Mouse (Mus musculus): ENCODE data around the gene Nup153. TPM values are rescaled to one million over a fixed set of nuclear protein-coding genes. Genes with fewer than 3 reads are reported as not detected.

The Nup153 gene
- total RNA-seq (2021), result 10 to 100 TPM; 49.9 to 89.2 TPM
- 25.4 and 29.5 TPM in 2 replicates for polyA plus RNA-seq (2012; rRNA removed)
- long read RNA-seq, full-length matches to known transcripts, result 2 of 3 reads
- long read RNA-seq, partial matches to known transcripts, result 1 of 3 reads
- long read RNA-seq, other reads (novel, unspliced or antisense), result 0 of 3 reads

GRCm38 (mm10) chr13:46727837-46728268 is at the start of gene Nup153:
Nup153 (minus strand) TSS chr13:46727940.
- peak; percentile 100 for DNase-seq

DNA sequence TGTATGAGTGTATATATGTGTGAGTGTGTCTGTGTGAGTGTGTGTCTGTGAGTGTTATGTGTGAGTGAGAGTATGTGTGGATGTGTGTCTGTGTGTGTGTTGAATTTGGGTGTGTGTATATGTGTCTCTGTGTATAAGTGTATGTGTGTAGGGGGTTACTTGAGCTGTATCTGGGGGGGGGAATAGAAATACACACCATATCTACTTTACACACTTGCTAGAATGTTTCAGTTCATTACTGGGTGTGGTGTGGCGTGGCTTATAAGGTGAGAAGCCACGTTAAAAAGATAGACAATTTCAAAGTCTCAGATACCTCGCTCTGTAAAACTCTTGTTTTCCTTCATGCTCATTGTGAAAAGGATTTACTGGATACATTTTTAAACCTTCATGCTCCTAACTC is 49.7 kb upstream of the Nup153 start:
- no peak for DNase-seq

GRCm38 (mm10) chr13:46776636-46777305 is 49.0 kb upstream of the Nup153 start:
- DNase-seq, result no peak

DNA sequence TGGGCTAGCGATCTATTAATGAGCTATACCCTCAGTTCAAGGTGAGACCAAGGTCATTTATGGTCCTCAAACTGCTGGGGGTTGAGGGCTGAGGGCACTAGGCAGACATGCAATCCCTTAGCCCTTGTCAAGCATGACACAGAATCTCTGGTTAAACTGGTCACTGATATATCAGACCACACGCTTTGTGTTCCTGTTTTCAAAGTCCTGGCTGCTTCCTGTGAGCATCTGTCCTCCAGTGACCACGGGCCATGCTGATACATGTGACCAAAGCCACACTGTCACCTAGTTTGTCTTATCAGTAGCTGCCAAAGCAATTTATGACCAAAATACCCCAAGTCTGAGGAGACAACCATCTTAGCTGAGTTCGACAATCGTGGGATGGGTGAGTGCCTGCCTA is 47.3 kb upstream of the Nup153 start:
- DNase-seq, result no peak

- no peak for DNase-seq
Observed at GRCm38 (mm10) chr13:46772581-46772980, 44.8 kb upstream of the Nup153 start.

GRCm38 (mm10) chr13:46765361-46765760 is 37.6 kb upstream of the Nup153 start:
- no peak for DNase-seq

- no peak for DNase-seq
Observed at GRCm38 (mm10) chr13:46763210-46763609, 35.5 kb upstream of the Nup153 start.

GRCm38 (mm10) chr13:46760921-46761320 is 33.2 kb upstream of the Nup153 start:
- DNase-seq, result no peak

DNA sequence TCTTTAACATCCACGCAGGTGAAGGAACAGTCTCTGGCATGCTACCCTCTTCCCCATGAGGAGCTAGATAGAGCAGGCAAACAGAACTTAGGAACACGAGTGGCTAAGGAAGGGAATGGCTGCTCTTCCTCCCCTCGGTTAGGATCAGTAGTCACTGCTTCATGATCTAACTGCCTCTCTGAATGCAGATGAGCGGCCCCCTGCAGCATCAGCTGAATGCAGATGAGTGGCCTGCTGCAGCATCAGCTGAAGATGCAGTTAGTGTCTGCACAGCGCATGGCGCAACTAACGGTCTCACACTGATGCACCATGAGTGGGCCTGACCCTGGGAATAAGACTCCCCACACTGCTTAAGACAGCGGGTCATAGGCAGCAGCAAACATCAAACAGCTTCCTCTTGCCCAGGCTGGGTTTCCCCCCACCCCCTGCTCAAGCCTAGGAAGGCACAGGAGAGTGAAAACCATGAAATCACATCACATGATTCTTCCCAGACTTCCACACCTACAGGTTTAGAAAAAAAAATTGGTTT is 31.6 kb upstream of the Nup153 start:
- DNase-seq, result no peak

GRCm38 (mm10) chr13:46758627-46759026 is 30.9 kb upstream of the Nup153 start:
- no peak for DNase-seq

- no peak for DNase-seq
Observed at GRCm38 (mm10) chr13:46757946-46758345, 30.2 kb upstream of the Nup153 start.

DNA sequence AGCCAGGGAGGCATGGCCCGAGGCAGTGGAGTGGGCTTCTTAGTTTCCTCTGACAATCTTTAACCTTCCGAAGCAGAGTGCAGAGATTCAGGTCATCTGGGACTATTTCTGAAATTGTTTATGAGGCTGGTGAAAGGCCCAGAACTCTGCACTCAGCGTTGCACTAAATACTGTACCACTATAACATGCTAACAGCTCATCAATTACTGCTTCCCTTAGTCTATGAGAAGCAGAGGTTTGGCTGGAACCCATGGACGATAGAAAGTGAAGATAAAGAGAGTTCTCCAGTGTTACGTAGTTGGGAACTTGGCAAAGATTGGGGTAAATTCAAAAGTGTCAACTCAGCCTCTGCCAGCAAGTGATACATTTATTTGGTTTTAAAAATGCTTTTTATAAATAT is 25.6 kb upstream of the Nup153 start:
- DNase-seq, result no peak

GRCm38 (mm10) chr13:46752566-46753229 is 25.0 kb upstream of the Nup153 start:
- DNase-seq, result no peak

- no peak for DNase-seq
Observed at GRCm38 (mm10) chr13:46748138-46748873, 20.6 kb upstream of the Nup153 start.

DNA sequence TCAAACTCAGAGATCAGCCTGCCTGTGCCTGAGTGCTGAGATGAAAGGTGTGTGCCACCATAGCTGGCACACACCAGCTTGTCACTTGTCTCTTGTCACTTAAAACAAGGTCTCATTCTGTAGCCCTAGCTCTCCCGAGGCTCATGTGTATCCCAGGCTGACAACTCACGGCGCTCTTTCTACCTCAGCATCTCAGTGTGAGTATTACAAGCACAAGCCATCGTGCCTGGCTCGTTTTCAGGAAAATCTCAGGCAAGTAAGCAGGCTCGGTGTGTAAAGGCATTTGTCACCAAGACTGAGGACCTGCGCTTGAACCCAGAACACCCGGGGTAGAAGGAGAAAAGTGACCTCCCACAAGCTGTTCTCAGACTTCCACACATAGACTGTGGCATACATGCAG is 16.1 kb upstream of the Nup153 start:
- no peak for DNase-seq

DNA sequence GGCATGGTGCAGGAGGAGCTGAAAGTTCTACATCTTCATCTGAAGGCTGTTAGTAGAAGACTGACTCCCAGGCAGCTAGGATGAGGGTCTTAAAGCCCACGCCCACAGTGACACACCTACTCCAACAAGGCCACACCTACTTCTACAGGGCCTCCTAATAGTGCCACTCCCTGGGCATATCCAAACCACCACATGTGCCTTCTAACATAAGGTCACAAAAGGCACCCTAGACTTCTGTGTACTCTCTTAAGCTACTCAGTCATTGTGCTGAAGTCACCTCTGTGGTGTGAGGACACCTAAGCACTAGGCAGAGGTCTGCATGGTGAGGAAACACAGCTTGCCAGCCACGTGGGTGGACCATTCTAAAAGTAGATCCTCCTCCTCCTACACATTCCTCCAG is 14.6 kb upstream of the Nup153 start:
- DNase-seq, result no peak

- DNase-seq, result no peak
Observed at GRCm38 (mm10) chr13:46739426-46739825, 11.7 kb upstream of the Nup153 start.

DNA sequence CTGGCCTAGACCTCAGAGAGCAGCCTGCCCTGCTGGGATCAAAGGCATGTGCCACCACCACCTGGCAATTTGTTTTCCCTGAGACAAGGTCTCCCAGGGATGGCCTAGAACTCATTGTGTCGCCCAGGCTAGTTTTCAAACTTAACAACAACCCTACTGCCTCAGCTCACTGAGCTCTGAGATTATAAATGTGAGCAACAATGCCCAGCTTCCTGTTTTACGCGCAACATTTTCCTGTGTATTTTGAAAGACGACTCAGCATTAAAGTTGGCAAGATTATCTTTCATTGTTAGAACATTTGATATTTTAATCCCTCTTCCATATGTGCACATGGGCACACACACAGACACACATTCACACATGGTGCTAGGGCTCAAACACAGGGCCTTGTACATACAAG is 9.7 kb upstream of the Nup153 start:
- DNase-seq, result no peak

GRCm38 (mm10) chr13:46736479-46736865 is 8.7 kb upstream of the Nup153 start:
- peak; percentile 37 for DNase-seq

- peak; percentile 66 for DNase-seq
Observed at GRCm38 (mm10) chr13:46735808-46736478, 8.2 kb upstream of the Nup153 start.

GRCm38 (mm10) chr13:46735219-46735807 is 7.6 kb upstream of the Nup153 start:
- DNase-seq, result no peak

- no peak for DNase-seq
Observed at GRCm38 (mm10) chr13:46729998-46730397, 2.3 kb upstream of the Nup153 start.
